Mouse (Mus musculus) forebrain, embryonic 10.5 days (tissue): ENCODE measurements around the gene Tnks1bp1. TPM values are rescaled to one million over a fixed set of nuclear protein-coding genes. Genes with fewer than 3 reads are reported as not detected.

Source experiments
- DNase-seq: peaks from one replicate; pipeline ENCODE4 v3.0.0-alpha.2; 2017; ENCODE audit warnings: low spot score; ENCODE audit errors: extremely low spot score
- H3K27ac ChIP-seq: fragments of 300-500 bp; sonication (generic); 2 replicates; pipeline ENCODE4 v1.5.1; 2016; ENCODE audit warnings: mild to moderate bottlenecking
- H3K27me3 ChIP-seq: fragments of 300-500 bp; sonication (generic); 2 replicates; pipeline ENCODE4 v1.6.1; 2016; ENCODE audit warnings: mild to moderate bottlenecking; ENCODE audit not compliant: poor library complexity, severe bottlenecking
- H3K36me3 ChIP-seq: fragments of 300-500 bp; sonication (generic); replicated peaks from 2 replicates; pipeline ENCODE4 v1.6.1; 2016; ENCODE audit warnings: mild to moderate bottlenecking, moderate library complexity
- H3K4me1 ChIP-seq: fragments of 300-500 bp; sonication (generic); 2 replicates; pipeline ENCODE4 v1.6.1; 2016
- H3K4me3 ChIP-seq: fragments of 300-500 bp; sonication (generic); 2 replicates; pipeline ENCODE4 v1.5.1; 2016; ENCODE audit warnings: mild to moderate bottlenecking, moderate library complexity
- H3K9me3 ChIP-seq: fragments of 300-500 bp; sonication (generic); 2 replicates; pipeline ENCODE4 v1.6.1; 2016; ENCODE audit warnings: mild to moderate bottlenecking, moderate library complexity
- WGBS: fragments of 180-500 bp; shearing (Covaris S2); methylation state at CpG from one replicate; pipeline ENCODE4 v1.1.7; 2016; 5-methylcytosine and 5-hydroxymethylcytosine counted together
- polyA plus RNA-seq: library from polyadenylated mRNA; unstranded; fragments of >200 nt; fragmentation: Nextera tagmentation; extraction: Ambion mirVana; gene quantifications from 2 replicates; pipeline ENCODE4 v1.2.1, GENCODE M21; 2016

Tnks1bp1 gene
- polyA plus RNA-seq, 1 experiment from 2014 or later, result 26.6 TPM

DNA sequence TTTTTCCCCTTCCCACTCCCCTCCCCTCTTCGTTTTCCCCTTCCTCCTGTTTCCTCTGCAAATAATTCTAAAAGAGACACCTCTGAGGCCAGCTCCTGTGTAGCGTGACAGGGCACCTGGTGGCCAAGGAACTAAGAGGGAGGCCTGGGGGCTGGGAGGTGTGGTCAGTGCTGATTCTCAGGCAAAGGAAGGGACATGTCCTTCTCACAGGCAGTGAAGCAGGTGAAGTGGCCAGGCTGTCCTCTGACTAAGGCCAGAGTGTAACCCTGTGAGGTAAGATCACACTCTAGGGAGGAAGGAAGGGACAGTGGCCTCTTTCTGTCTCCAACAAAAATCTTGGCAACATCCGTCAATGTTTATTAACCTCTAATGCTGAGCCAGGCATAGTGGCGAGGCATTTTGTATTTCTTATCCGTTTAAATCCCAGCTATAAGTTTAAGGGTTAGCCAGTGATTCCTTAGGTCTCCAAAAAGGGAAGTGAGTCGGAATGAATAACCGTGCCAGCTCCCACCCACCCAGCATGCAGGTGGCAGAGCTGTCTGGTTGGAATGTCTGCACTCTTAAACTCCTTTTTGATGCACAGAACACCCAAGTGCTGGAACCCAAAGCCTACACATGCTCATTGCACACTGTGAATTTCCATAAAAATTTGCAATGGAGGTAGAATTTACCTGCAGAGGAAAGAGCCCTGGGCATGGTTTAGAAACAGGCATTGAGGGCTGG lies 58.4 kb downstream of the Tnks1bp1 start:
- Histone ChIP-seq H3K27me3 (no peaks in the 10 kb centered on the region), H3K36me3 (no peaks in the 10 kb centered on the region), H3K9me3 (no peaks in the 10 kb centered on the region), H3K4me3 (no peak overlapping the region), H3K4me1 (peaks cover 9% of the 10 kb centered on the region; the same call in 1 of the 2 replicates), H3K27ac (no peak overlapping the region)
- WGBS, result 84% methylated on average over 7 of the region's 7 CpGs
- no peak for DNase-seq

DNA sequence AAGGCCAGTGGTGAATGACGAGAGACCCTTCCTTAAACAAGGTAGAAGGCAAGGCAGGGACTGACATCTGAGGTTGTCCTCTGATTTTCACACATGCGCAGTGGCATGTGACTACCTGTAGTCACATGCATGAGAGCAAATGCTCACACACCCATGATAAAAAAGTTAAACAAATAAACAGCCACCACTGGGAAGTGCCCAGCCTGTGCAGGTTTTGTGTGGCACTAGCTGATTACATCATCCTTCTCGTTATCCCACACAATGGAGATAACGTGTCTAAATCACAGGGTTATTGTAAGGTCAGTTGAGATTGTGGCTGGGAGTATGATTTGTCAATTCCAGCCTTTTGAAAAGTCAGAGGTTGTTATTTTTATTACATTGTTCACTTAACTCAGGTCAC lies 59.1 kb downstream of the Tnks1bp1 start:
- no peaks in the 10 kb centered on the region for H3K36me3 ChIP-seq
- no peaks in the 10 kb centered on the region for H3K27me3 ChIP-seq
- no peak overlapping the region for H3K27ac ChIP-seq
- H3K9me3 ChIP-seq, result no peaks in the 10 kb centered on the region
- 75% methylated on average over 4 of the region's 4 CpGs for WGBS
- H3K4me3 ChIP-seq, result no peak overlapping the region
- DNase-seq, result no peak
- H3K4me1 ChIP-seq, result peaks cover 9% of the 10 kb centered on the region; the same call in 1 of the 2 replicates

DNA sequence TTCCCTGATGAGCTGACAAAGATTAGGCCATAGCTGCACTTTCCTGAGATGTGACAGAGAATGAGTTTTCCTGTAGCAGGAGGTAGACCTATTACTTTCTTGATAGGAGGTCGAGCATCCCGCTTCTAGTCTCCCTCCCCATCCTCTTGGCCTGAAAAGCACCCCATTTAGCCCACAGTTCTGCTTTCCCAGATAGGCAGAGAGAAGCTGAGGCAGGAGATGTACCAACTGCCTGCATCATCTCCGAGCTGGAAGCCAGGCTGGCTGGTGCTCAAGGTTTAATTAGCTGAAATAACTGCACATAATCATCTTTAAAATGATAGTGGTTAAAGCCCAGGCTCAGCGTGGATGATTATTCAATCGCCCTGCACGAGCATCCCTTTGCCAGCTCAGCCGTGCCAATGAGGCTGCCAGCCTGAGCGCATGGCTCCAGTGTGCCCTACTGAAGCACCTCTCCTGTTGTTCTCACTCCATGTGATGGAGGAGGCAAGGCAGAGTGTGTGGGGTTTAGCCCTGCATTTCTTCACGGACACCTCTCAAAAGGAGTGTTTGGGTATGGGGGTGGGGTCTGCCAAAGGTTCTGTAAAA lies 62.6 kb downstream of the Tnks1bp1 start:
- Histone ChIP-seq H3K9me3 (no peaks in the 10 kb centered on the region), H3K4me1 (peaks cover 9% of the 10 kb centered on the region; the same call in 1 of the 2 replicates), H3K27me3 (no peaks in the 10 kb centered on the region), H3K27ac (no peak overlapping the region), H3K4me3 (no peak overlapping the region), H3K36me3 (no peaks in the 10 kb centered on the region)
- 84% methylated on average over 9 of the region's 9 CpGs for WGBS
- no peak for DNase-seq

Other genes starting within 250 kb of the Tnks1bp1 start
- 28.8 and 33.1 TPM in 2 replicates for gene Ube2l6, start 249.2 kb upstream of the Tnks1bp1 start, polyA plus RNA-seq
- gene Smtnl1, start 225.4 kb upstream of the Tnks1bp1 start, polyA plus RNA-seq, result 0.46 TPM in 1 of 2 replicates, not detected in the other
- 68.6 and 70.9 TPM in 2 replicates for gene Timm10, start 221.0 kb upstream of the Tnks1bp1 start, polyA plus RNA-seq
- gene Slc43a1, start 209.2 kb upstream of the Tnks1bp1 start, polyA plus RNA-seq, result 28.5 and 29.3 TPM in 2 replicates
- 0.78 and 1.0 TPM in 2 replicates for gene Rtn4rl2, start 161.3 kb upstream of the Tnks1bp1 start, polyA plus RNA-seq
- gene Slc43a3, start 111.4 kb upstream of the Tnks1bp1 start, polyA plus RNA-seq, result 20.8 and 23.7 TPM in 2 replicates
- gene Prg2, start 67.6 kb upstream of the Tnks1bp1 start, polyA plus RNA-seq, result not detected in 2 replicates
- gene Prg3, start 59.8 kb upstream of the Tnks1bp1 start, polyA plus RNA-seq, result not detected in 2 replicates
- gene Ssrp1, start 10.8 kb upstream of the Tnks1bp1 start, polyA plus RNA-seq, result 433 and 446 TPM in 2 replicates
- gene P2rx3, start 10.6 kb upstream of the Tnks1bp1 start, polyA plus RNA-seq, result 2.7 and 3.6 TPM in 2 replicates
- gene Aplnr, start 88.2 kb downstream of the Tnks1bp1 start, polyA plus RNA-seq, result 37.6 and 38.8 TPM in 2 replicates
- 0.30 and 0.47 TPM in 2 replicates for gene Lrrc55, start 149.2 kb downstream of the Tnks1bp1 start, polyA plus RNA-seq